Mouse (Mus musculus): ENCODE measurements around the gene Maml2.

DNA sequence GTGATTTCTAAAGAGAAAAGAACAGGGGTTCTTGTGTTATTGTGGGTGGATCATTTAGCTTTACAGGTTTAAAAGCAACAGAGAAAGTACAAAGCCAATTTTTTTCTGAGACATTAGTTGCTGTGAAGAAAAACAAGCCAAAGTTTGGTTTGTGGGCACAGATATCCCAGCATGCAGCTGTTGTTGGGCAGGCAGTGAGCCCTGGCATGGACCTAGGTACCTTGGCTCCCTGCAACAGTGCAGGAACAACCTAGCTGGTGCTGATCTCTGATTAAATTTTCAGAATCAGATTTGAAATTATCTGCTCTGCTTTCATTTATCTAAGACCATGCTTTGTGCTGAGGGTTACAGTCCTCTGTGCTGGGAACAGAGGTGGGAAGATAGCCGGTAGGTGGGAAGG is 370.2 kb downstream of the Maml2 start:
- no peak for TF ChIP-seq CTCF (IDR thresholded peaks at IDR 0.05; ENCODE audit: extremely low read depth, insufficient read depth, low read length)
- TF ChIP-seq POLR2A (IDR thresholded peaks at IDR 0.05; ENCODE audit: extremely low read depth, insufficient read depth, low read length): no peak

Measured in cortical plate, adult 2 months (tissue).